Mouse (Mus musculus) midbrain, embryonic 15.5 days (tissue): ENCODE data around the gene Surf6. TPM values are rescaled to one million over a fixed set of nuclear protein-coding genes. Genes with fewer than 3 reads are reported as not detected.

Experiments
- ATAC-seq: fragments of 200-750 bp; cut with Nextera tagmentation; replicated peaks from 2 replicates; pipeline ENCODE4 v1.8.0; 2017; ENCODE audit warnings: moderate TSS enrichment
- H3K27ac ChIP-seq: fragments of 300-500 bp; sonication (generic); 2 replicates; pipeline ENCODE4 v1.5.1; 2015; ENCODE audit warnings: mild to moderate bottlenecking, inconsistent platforms
- H3K27me3 ChIP-seq: fragments of 300-500 bp; sonication (generic); replicated peaks from 2 replicates; pipeline ENCODE4 v1.6.1; 2015; ENCODE audit warnings: inconsistent platforms
- H3K36me3 ChIP-seq: fragments of 300-500 bp; sonication (generic); replicated peaks from 2 replicates; pipeline ENCODE4 v1.6.1; 2015; ENCODE audit warnings: inconsistent platforms
- H3K4me1 ChIP-seq: fragments of 300-500 bp; sonication (generic); 2 replicates; pipeline ENCODE4 v1.6.1; 2015; ENCODE audit warnings: inconsistent platforms
- H3K4me2 ChIP-seq: fragments of 300-500 bp; sonication (generic); 2 replicates; pipeline ENCODE4 v1.6.1; 2015; ENCODE audit warnings: inconsistent platforms, mild to moderate bottlenecking, moderate library complexity
- H3K4me3 ChIP-seq: fragments of 300-500 bp; sonication (generic); 2 replicates; pipeline ENCODE4 v1.5.1; 2015; ENCODE audit warnings: mild to moderate bottlenecking, inconsistent platforms
- H3K9ac ChIP-seq: fragments of 300-500 bp; sonication (generic); 2 replicates; pipeline ENCODE4 v1.6.1; 2015; ENCODE audit warnings: mild to moderate bottlenecking, inconsistent platforms
- H3K9me3 ChIP-seq: fragments of 300-500 bp; sonication (generic); 2 replicates; pipeline ENCODE4 v1.6.1; 2016; ENCODE audit warnings: inconsistent platforms
- WGBS: fragments of 180-500 bp; shearing (Covaris S2); methylation state at CpG from one replicate; pipeline ENCODE4 v1.1.7; 2015; ENCODE audit warnings: mixed read lengths; 5-methylcytosine and 5-hydroxymethylcytosine counted together
- polyA plus RNA-seq: library from polyadenylated mRNA; unstranded; fragments of >200 nt; fragmentation: Nextera tagmentation; extraction: Ambion mirVana; gene quantifications from 2 replicates; pipeline ENCODE4 v1.2.1, GENCODE M21; 2015

The Surf6 gene
- polyA plus RNA-seq: 34.9 and 35.1 TPM in 2 replicates

DNA sequence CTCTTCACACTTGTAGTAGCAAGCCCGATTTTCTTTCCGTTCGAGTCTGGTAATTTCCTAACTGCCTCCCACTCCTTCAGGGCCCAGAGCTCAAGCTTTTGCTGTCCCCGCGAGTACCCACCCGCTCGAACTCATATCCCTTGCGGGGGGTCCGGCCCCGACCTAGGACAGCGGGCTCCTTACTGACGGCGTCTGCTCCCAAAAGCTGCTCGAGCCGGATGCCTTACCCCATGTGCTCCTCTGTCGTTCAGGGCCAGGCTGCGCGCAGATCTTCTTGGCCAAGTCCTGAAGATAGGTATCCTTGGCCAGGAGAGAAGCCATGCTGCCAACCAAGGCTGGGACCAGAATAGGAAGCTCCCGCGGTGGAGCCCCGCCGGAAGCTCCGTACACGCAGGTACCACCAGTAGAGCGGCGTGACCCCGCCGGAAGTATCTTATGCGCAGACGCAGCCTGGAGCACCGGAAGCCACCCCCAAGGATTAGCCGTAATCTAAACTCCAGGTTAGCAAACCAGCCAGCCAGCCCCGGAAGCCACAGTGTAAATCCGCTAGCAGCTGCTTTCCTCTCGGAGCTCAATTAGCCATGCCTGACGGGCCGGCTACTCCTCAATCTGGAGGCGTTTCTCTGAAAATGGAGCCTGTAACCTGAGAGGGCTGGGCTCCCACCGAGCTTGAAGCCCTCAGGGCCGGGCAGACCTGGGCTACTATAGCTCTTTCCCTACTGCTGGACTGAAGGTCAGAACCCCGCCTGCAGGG, at the start of gene Surf6:
Surf6 (minus strand) TSS at position 413 of the 754 bp plus-strand sequence.
- Histone ChIP-seq H3K4me3 (peak within 1 kb of the TSS; percentile 76), H3K4me2 (peak within 1 kb of the TSS; percentile 69), H3K36me3 (peaks cover 35% of the 10 kb centered on the region), H3K4me1 (peaks cover 31% of the 10 kb centered on the region), H3K27ac (peak within 1 kb of the TSS; percentile 89), H3K9ac (peak within 1 kb of the TSS; percentile 71), H3K27me3 (no peaks in the 10 kb centered on the region), H3K9me3 (no peaks in the 10 kb centered on the region)
- under 1% methylated on average over 41 of the region's 41 CpGs for WGBS
- peak; percentile 96 for ATAC-seq

DNA sequence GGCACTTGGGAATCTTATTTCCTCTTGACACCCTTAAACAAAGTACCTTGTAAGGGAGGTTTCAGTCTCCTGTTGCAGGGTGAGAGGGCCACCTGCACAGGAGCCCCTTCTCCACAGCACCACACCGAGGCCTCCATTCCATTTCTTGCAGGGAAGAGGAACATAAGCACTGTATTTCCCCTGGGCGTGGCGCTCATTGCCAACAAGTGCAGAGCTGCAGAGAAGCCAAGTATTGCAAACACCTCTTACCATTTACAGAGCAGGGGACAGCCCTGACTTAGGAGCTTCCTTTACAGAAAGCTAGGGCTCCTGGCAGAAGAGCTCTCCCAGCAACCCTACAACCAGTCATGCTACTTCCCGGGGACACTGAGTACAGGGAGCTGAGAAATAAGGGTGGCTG, 49.5 kb upstream of the Surf6 start:
- H3K9ac ChIP-seq: no peak overlapping the region
- H3K27ac ChIP-seq: no peak overlapping the region
- no peaks in the 10 kb centered on the region for H3K9me3 ChIP-seq
- ATAC-seq: no peak
- peaks cover 47% of the 10 kb centered on the region for H3K36me3 ChIP-seq
- 96% methylated on average over 4 of the region's 4 CpGs for WGBS
- no peak overlapping the region for H3K4me2 ChIP-seq
- no peaks in the 10 kb centered on the region for H3K4me1 ChIP-seq
- no peaks in the 10 kb centered on the region for H3K27me3 ChIP-seq
- no peak overlapping the region for H3K4me3 ChIP-seq

DNA sequence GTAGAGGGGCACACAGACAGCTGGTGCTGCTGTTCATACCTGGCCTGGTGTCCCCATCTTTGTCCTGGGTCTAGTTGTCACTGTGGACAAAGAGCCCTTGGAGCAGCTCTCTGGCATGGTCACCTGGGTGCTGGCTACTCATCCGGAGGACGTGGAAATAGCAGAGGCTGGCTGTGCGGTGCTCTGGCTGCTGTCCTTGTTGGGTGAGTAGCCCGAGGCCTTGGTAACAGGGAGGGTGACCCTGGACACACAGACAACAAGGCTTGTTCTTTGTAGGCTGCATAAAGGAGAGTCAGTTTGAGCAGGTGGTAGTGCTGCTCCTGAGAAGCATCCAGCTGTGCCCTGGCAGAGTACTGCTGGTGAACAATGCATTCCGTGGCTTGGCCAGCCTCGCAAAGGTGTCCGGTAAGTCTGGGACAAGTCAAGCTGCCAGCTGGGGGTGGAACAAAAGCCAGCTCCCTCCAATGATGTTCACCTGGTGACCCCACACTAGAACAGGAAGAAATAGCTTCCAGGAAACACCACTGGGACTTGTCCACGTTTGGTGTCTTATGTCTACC, 48.7 kb upstream of the Surf6 start:
- Histone ChIP-seq H3K27ac (no peak overlapping the region), H3K9me3 (no peaks in the 10 kb centered on the region), H3K9ac (no peak overlapping the region), H3K4me1 (no peaks in the 10 kb centered on the region), H3K4me2 (no peak overlapping the region), H3K36me3 (peaks cover 42% of the 10 kb centered on the region), H3K4me3 (no peak overlapping the region), H3K27me3 (no peaks in the 10 kb centered on the region)
- ATAC-seq: no peak
- 87% methylated on average over 8 of the region's 8 CpGs for WGBS

DNA sequence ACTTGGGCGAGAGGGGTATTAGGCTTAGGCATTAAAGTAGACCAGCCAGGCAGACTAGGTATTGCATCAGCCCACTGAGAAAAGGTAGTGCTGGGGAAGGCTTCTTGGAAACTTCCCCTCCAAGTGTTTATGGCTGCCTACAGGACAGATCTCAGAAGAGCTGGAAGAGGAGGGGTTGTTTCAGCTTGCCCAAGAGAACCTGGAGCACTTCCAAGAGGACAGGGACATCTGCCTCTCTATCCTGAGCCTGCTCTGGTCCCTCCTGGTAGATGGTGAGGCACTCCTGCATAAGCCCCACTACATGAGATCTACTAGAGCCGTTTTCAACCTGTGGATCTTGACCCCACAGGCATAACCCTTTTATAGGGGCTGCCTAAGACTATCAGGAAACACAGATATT, 47.7 kb upstream of the Surf6 start:
- Histone ChIP-seq H3K27ac (no peak overlapping the region), H3K27me3 (no peaks in the 10 kb centered on the region), H3K4me1 (no peaks in the 10 kb centered on the region), H3K4me2 (no peak overlapping the region), H3K9ac (no peak overlapping the region), H3K9me3 (no peaks in the 10 kb centered on the region), H3K36me3 (peaks cover 37% of the 10 kb centered on the region), H3K4me3 (no peak overlapping the region)
- no peak for ATAC-seq
- WGBS: 90% methylated on average over 2 of the region's 2 CpGs

DNA sequence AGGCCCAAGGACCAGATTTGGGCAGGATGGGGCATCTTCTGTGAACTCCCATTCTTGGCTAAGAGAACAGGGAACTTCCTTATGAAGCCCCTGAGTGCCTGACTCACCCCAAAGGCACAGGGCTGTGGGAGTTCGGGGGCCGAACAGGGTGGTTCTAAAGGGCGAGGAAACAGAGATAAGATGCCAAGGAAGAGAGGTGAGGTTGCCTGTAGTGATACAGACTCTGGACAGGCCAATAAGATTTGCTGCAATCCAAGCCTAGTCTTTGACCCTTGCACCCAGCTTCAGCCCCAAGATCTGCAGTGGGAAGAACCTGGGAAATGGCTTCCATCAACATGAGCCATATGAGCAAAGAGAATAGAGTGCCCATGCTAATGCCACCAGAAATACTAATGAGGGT, 40.6 kb upstream of the Surf6 start:
- Histone ChIP-seq H3K9ac (no peak overlapping the region), H3K36me3 (no peaks in the 10 kb centered on the region), H3K27me3 (no peaks in the 10 kb centered on the region), H3K4me2 (no peak overlapping the region), H3K4me3 (no peak overlapping the region), H3K4me1 (no peaks in the 10 kb centered on the region), H3K27ac (no peak overlapping the region), H3K9me3 (no peaks in the 10 kb centered on the region)
- ATAC-seq: no peak
- WGBS: 89% methylated on average over 3 of the region's 3 CpGs

DNA sequence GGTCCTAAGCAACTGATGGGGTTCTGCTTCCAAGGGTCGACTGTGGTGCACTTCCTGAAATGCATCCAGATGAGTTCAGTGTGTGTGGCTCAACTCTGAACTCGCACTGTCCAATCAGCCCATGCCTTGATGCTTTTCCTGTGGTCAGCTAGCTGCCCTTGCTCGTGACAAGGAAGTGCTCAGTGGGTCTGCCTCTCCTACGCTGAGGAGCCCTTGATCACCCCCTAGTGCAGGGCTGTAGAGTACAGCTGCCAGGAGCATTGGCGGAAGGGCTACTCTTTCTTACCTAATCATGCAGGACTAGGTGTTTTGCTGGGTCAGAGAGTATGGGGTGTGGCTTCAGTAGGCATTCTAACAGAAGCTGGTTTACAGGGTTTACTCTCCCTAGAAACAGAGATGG, 38.9 kb upstream of the Surf6 start:
- no peaks in the 10 kb centered on the region for H3K4me1 ChIP-seq
- no peaks in the 10 kb centered on the region for H3K27me3 ChIP-seq
- H3K4me2 ChIP-seq: no peak overlapping the region
- H3K36me3 ChIP-seq: no peaks in the 10 kb centered on the region
- ATAC-seq: no peak
- no peak overlapping the region for H3K4me3 ChIP-seq
- H3K9me3 ChIP-seq: no peaks in the 10 kb centered on the region
- no peak overlapping the region for H3K9ac ChIP-seq
- H3K27ac ChIP-seq: no peak overlapping the region
- 34% methylated on average over 5 of the region's 5 CpGs for WGBS

DNA sequence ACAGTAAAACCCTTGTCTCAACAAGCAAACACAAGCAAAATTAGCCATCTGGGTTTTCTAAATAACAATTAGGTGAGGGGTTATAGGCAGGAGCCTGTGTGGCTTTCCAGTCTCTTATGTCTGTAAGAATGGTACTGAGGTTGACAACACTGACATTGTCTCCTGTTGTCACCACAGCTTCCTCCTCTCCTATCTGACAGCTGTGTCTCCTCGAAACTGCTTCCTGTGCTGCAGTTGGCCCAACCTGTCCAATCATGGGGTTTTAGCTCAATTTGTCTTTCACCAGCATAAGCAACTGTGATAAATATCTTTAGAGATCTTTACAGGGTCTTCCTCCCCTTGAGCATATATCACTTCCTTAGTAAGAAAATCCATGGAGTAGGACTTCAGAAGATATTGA, 33.7 kb upstream of the Surf6 start:
- Histone ChIP-seq H3K9me3 (no peaks in the 10 kb centered on the region), H3K4me1 (peaks cover 13% of the 10 kb centered on the region), H3K4me2 (no peak overlapping the region), H3K9ac (no peak overlapping the region), H3K36me3 (no peaks in the 10 kb centered on the region), H3K27me3 (no peaks in the 10 kb centered on the region), H3K27ac (no peak overlapping the region), H3K4me3 (no peak overlapping the region)
- no peak for ATAC-seq
- 67% methylated on average over 1 of the region's 1 CpGs for WGBS

GRCm38 (mm10) chr2:26935286-26935685, 32.6 kb upstream of the Surf6 start:
- no peak overlapping the region for H3K4me2 ChIP-seq
- WGBS: 97% methylated on average over 2 of the region's 2 CpGs
- H3K4me3 ChIP-seq: no peak overlapping the region
- peaks cover 25% of the 10 kb centered on the region for H3K4me1 ChIP-seq
- H3K36me3 ChIP-seq: no peaks in the 10 kb centered on the region
- no peak for ATAC-seq
- H3K9ac ChIP-seq: no peak overlapping the region
- no peaks in the 10 kb centered on the region for H3K27me3 ChIP-seq
- no peak overlapping the region for H3K27ac ChIP-seq
- no peaks in the 10 kb centered on the region for H3K9me3 ChIP-seq

DNA sequence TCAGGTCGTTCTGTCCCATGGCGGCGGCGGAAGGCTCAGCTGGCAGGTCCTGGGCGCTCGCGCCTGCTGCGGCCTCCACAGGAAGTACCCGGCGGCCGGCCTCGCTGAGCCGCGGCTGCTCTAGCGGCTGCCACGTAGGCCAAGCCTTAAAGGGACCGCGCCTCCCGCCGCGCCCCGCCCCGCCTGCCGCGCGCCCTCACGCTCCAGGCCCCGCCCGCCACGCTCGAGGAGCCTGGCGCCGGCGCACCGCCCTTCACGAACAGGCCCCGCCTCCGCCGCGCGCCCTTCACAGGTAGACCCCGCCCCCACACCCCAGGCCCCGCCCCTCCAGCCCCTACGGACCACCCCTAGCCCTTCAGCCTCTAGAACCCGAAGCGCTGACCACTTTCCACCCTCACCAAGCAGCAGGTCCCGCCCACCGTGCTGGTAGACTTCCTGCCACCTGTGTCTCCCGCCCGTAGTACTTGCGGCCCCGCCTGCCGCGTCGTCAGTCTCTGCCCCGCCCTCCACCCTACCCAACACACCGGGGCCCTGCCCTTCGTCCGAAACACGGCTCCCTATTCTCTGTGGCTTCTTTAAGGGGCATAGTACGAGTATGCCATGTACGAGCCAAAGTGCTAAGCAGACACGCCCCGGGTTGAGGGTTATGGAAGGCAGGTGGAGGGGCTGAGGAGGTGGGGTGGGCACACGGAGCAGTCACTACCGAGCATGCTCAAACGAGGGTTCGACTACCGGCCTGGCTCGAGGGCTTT, 30.8 kb upstream of the Surf6 start, which contains the start of the genes Surf4 and Stkld1:
Surf4 (minus strand) TSS at position 625 of the 752 bp plus-strand sequence.
Stkld1 (plus strand) TSS at position 744 of the 752 bp plus-strand sequence.
- no peaks in the 10 kb centered on the region for H3K27me3 ChIP-seq
- peak; percentile 95 for ATAC-seq
- 2% methylated on average over 57 of the region's 70 CpGs for WGBS

GRCm38 (mm10) chr2:26932473-26933303, 30.0 kb upstream of the Surf6 start:
- ATAC-seq: peak; percentile 51; the same call in 1 of the 2 replicates
- peaks cover 26% of the 10 kb centered on the region for H3K4me1 ChIP-seq
- 3% methylated on average over 39 of the region's 49 CpGs for WGBS

More for the DNA sequence above, 30.8 kb upstream of the Surf6 start, which contains the start of the genes Surf4 and Stkld1:
- H3K9me3 ChIP-seq: no peaks in the 10 kb centered on the region
- peak within 1 kb of the TSS; percentile 98 for H3K4me3 ChIP-seq
- peak within 1 kb of the TSS; percentile 96 for H3K4me2 ChIP-seq
- peaks cover 26% of the 10 kb centered on the region for H3K4me1 ChIP-seq
- no peaks in the 10 kb centered on the region for H3K36me3 ChIP-seq
- H3K9ac ChIP-seq: peak within 1 kb of the TSS; percentile 97
- peak within 1 kb of the TSS; percentile 81 for H3K27ac ChIP-seq

GRCm38 (mm10) chr2:26930390-26930789, 27.7 kb upstream of the Surf6 start:
- Histone ChIP-seq H3K4me1 (peaks cover 26% of the 10 kb centered on the region), H3K4me2 (no peak overlapping the region), H3K9me3 (no peaks in the 10 kb centered on the region), H3K36me3 (peaks cover 8% of the 10 kb centered on the region), H3K27ac (no peak overlapping the region), H3K27me3 (no peaks in the 10 kb centered on the region), H3K9ac (no peak overlapping the region), H3K4me3 (no peak overlapping the region)
- no peak for ATAC-seq
- WGBS: 39% methylated on average over 1 of the region's 1 CpGs

More at GRCm38 (mm10) chr2:26932473-26933303, 30.0 kb upstream of the Surf6 start:
- H3K36me3 ChIP-seq: no peaks in the 10 kb centered on the region
- H3K9me3 ChIP-seq: no peaks in the 10 kb centered on the region
- no peaks in the 10 kb centered on the region for H3K27me3 ChIP-seq
- H3K27ac ChIP-seq: peak overlapping the region; percentile 81
- H3K9ac ChIP-seq: peak overlapping the region; percentile 97
- peak overlapping the region; percentile 98 for H3K4me3 ChIP-seq
- H3K4me2 ChIP-seq: peak overlapping the region; percentile 96
